ENCODE assay signal across 8 mouse cellular contexts in the genomic region with DNA sequence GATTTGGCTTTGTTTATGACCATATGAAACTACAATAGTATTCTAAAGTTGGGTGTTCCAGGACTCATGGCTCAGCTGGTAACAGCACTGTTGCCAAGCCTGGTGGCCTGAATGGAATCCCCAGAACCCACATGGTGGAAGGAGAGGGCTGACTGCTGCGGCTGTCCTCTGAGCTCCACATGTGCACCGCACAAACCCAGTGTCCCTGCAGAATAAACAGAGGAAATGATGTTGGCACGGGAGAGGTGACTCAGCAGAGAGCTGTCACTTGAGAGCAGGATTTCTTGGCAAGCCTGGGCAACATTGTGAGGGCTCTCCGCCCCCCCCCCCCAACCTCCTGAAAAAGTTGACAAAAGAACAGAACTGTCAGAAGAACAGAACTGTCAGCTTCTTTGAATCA. TPM values are rescaled to one million over a fixed set of nuclear protein-coding genes. Genes with fewer than 3 reads are reported as not detected.
DNase-seq lines count a peak whose midpoint lies in the region; ATAC-seq and TF ChIP-seq lines count a peak whose summit lies in the region.

No protein-coding gene starts in this region.

- no peaks in the 10 kb centered on the region for H3K27me3 ChIP-seq in liver, postnatal 0 days (ENCODE audit: insufficient read depth, low read length)
- no peaks in the 10 kb centered on the region for H3K27me3 ChIP-seq in forebrain, embryonic 13.5 days
- H3K27me3 ChIP-seq in forebrain, embryonic 12.5 days: no peaks in the 10 kb centered on the region

- H3K36me3 ChIP-seq in liver, postnatal 0 days (replicated peaks; ENCODE audit: insufficient read depth, low read length): 0 out of 2 replicates have a peak, but pooled peaks cover 5% of the 10 kb centered on the region
- H3K36me3 ChIP-seq in forebrain, embryonic 13.5 days (ENCODE audit: poor library complexity, severe bottlenecking): 0 out of 2 replicates have a peak, but pooled peaks cover 4% of the 10 kb centered on the region
- 0 out of 2 replicates have a peak, but pooled peaks cover 4% of the 10 kb centered on the region for H3K36me3 ChIP-seq in forebrain, embryonic 12.5 days (replicated peaks)

- 0 out of 2 replicates have a peak overlapping the region, but pooled peaks have one; percentile 51 for H3K27ac ChIP-seq in liver, postnatal 0 days (ENCODE audit: low read depth)
- H3K27ac ChIP-seq in forebrain, embryonic 13.5 days: no peak overlapping the region
- H3K27ac ChIP-seq in forebrain, embryonic 12.5 days: no peak overlapping the region

- intact Hi-C loops in left cerebral cortex, postnatal 4 days (cut with DNase I): no loop called here

- peak; percentile 19 for DNase-seq in left cerebral cortex, postnatal 4 days
- DNase-seq in left cerebral cortex, adult 11 months (ENCODE audit: low spot score): no peak
- peak; percentile 35 to 52 for DNase-seq in adrenal gland, adult 18-20 months (ENCODE audit: low spot score in 2 of 2)
- DNase-seq in liver, postnatal 0 days: peak; percentile 32
- DNase-seq in retina, embryonic 14.5 days (ENCODE audit: low spot score): no peak

- 11% methylated on average over 4 of the region's 4 CpGs for WGBS in liver, postnatal 0 days (ENCODE audit: insufficient replicate concordance)
- WGBS in forebrain, embryonic 13.5 days: 52% methylated on average over 4 of the region's 4 CpGs
- 60% methylated on average over 4 of the region's 4 CpGs for WGBS in forebrain, embryonic 12.5 days

- ATAC-seq in granulocyte monocyte progenitor cell, adult 5-6 weeks (replicated peaks; ENCODE audit: poor library complexity, severe bottlenecking): peak; percentile 79
- ATAC-seq in liver, postnatal 0 days: peak; percentile 64
- ATAC-seq in forebrain, embryonic 13.5 days: no peak
- no peak for ATAC-seq in forebrain, embryonic 12.5 days (ENCODE audit: low FRiP score)

- H3K9me3 ChIP-seq in liver, postnatal 0 days (ENCODE audit: low read length): no peaks in the 10 kb centered on the region
- H3K9me3 ChIP-seq in forebrain, embryonic 13.5 days (replicated peaks): no peaks in the 10 kb centered on the region
- no peaks in the 10 kb centered on the region for H3K9me3 ChIP-seq in forebrain, embryonic 12.5 days

- H3K4me3 ChIP-seq in liver, postnatal 0 days (ENCODE audit: low read depth, low read length): no peak overlapping the region
- no peak overlapping the region for H3K4me3 ChIP-seq in forebrain, embryonic 13.5 days
- H3K4me3 ChIP-seq in forebrain, embryonic 12.5 days (replicated peaks): no peak overlapping the region

- no peak for TF ChIP-seq CTCF in liver, postnatal 0 days (IDR thresholded peaks at IDR 0.05; ENCODE audit: low read depth)

- no peak overlapping the region for H3K9ac ChIP-seq in liver, postnatal 0 days (replicated peaks)
- no peak overlapping the region for H3K9ac ChIP-seq in forebrain, embryonic 13.5 days
- no peak overlapping the region for H3K9ac ChIP-seq in forebrain, embryonic 12.5 days

- TF ChIP-seq EP300 in liver, postnatal 0 days (IDR thresholded peaks at IDR 0.05; ENCODE audit: low read depth): no peak

- H3K4me1 ChIP-seq in liver, postnatal 0 days (ENCODE audit: insufficient read depth): peaks cover 8% of the 10 kb centered on the region
- peaks cover 18% of the 10 kb centered on the region; the same call in 1 of the 2 replicates for H3K4me1 ChIP-seq in forebrain, embryonic 13.5 days
- no peaks in the 10 kb centered on the region; the same call in 1 of the 2 replicates for H3K4me1 ChIP-seq in forebrain, embryonic 12.5 days

- no peak overlapping the region for H3K4me2 ChIP-seq in liver, postnatal 0 days (ENCODE audit: low read depth, low read length)
- H3K4me2 ChIP-seq in forebrain, embryonic 13.5 days: no peak overlapping the region
- no peak overlapping the region for H3K4me2 ChIP-seq in forebrain, embryonic 12.5 days

RNA-seq across cellular contexts. Expression of a gene that starts 14.1 kb away (rescaled TPM):
- 10 to 100 TPM; 24.5 to 25.7 TPM for total RNA-seq in left cerebral cortex, postnatal 4 days (2021)
- total RNA-seq in adrenal gland, adult 18-20 months (2021): 10 to 100 TPM; 27.9 to 32.3 TPM
- total RNA-seq in granulocyte monocyte progenitor cell, adult 5-6 weeks (2014; fragmentation: Nextera tagmentation): 37.0 and 42.0 TPM in 2 replicates
- 37.1 and 38.9 TPM in 2 replicates for total RNA-seq in granulocyte monocyte progenitor cell, adult 5-6 weeks (2017)
- polyA plus RNA-seq in liver, postnatal 0 days (2015; fragmentation: Nextera tagmentation; extraction: Ambion mirVana): 6.0 and 6.3 TPM in 2 replicates
- 24.1 and 25.3 TPM in 2 replicates for polyA plus RNA-seq in forebrain, embryonic 13.5 days (2015; fragmentation: Nextera tagmentation; extraction: Ambion mirVana)
- polyA plus RNA-seq in forebrain, embryonic 12.5 days (2016; fragmentation: Nextera tagmentation; extraction: Ambion mirVana): 25.5 and 28.4 TPM in 2 replicates

Comparison
In these comparisons a context has a peak if more than half of its experiments do, and no peak if none do; other contexts are left out.
1. DNase-seq: peak in left cerebral cortex, postnatal 4 days (single experiment), adrenal gland, adult 18-20 months (2 of 2) and liver, postnatal 0 days (single experiment); none in left cerebral cortex, adult 11 months (single experiment) and retina, embryonic 14.5 days (single experiment).
2. ATAC-seq: peak in granulocyte monocyte progenitor cell, adult 5-6 weeks (single experiment) and liver, postnatal 0 days (single experiment); none in forebrain, embryonic 13.5 days (single experiment) and forebrain, embryonic 12.5 days (single experiment).